Mouse (Mus musculus) testis, postnatal 14 days (tissue): ENCODE measurements at regions not wholly inside any gene's neighbourhood (a gene's known extent, or its start where the extent isn't known, plus 50 kb on each side); places are given as distances from the start of the nearest gene placed in this dataset.
"Not testable (repeated sequence)": the region's sequence is repeated elsewhere in the genome, so short reads cannot be mapped to it uniquely, and the experiment has no call there.

Experiments
- DNase-seq: peaks from one replicate; pipeline ENCODE4 v3.0.0; 2021; ENCODE audit warnings: low spot score

- DNase-seq: no peak
Measured at GRCm38 (mm10) chr10:7390239-7391091, 83.0 kb downstream of the Ulbp1 start.

DNA sequence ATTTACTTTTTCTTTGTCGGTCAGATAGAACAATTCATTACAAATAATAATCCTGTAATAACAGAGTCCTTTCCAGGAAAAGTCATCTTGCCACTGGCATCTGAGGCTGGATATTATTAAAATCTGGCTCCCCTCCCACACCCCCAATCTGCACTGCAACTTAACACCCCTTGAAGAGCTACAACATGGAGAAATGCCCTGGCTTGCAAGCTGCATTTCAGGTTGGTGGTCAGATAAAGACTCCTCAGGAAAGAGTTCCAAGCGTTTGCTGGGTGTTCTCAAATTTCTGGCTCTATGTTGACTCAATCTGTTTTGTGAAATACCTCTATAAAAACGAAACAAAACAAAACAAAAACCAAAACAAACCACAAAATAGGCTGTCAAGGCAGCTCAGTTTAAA is 114.6 kb downstream of the Ulbp1 start:
- not testable (repeated sequence) for DNase-seq

GRCm38 (mm10) chr10:7344290-7344689 is 129.1 kb downstream of the Ulbp1 start:
- DNase-seq: not testable (repeated sequence)

GRCm38 (mm10) chr10:7343736-7344135 is 129.7 kb downstream of the Ulbp1 start:
- not testable (repeated sequence) for DNase-seq

DNA sequence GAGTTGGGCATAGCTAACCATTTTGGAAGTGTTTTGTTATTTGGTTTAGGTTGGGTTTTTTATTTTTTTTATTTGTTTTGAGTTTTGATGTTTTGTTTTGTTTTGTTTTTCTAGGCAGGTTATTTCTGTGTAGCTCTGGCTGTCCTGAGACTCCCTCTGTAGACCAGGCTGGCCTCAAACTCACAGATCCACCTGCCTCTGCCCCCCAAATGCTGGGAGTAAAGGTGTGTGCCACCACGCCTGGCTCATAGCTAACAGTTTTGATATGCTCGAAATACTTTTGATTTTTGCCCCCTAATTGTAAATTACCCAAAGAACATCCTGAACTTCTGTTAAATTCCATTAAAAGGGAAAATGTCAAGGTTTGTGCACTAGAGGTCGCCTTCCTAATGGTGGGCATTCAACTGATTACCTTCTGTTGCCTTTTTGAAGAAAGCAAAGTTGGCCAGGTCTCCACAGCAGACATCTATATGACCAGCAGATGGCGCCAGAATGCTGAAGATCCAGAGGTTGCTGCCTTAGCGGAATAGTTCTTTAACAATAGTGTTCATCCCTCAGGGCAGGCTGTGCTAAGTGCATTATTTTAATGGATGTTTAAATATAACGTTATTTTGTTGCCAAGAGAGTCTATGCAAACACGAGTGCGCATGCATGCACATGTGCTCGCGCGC is 121.2 kb upstream of the Cnksr3 start:
- peak; percentile 43 for DNase-seq

GRCm38 (mm10) chr10:7328262-7328661 is 116.2 kb upstream of the Cnksr3 start:
- no peak for DNase-seq

DNA sequence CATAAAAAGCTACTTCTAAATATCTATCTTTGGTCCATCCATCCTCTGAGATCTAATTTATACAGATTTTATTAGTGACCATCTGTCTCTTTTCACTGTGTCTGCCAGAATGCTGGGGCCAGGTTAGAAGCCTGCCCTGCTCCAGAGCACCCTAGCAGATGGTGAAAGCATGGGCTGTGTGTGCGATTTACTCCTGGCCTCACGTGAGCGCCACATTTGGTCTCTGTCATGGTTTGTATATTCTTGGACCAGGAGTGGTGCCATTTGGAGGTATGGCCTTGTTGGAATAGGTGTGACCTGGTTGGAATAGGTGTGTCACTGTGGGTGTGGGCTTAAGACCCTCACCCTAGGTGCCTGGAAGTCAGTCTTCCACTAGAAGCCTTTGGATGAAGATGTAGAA is 115.0 kb upstream of the Cnksr3 start:
- DNase-seq: not testable (repeated sequence)

DNA sequence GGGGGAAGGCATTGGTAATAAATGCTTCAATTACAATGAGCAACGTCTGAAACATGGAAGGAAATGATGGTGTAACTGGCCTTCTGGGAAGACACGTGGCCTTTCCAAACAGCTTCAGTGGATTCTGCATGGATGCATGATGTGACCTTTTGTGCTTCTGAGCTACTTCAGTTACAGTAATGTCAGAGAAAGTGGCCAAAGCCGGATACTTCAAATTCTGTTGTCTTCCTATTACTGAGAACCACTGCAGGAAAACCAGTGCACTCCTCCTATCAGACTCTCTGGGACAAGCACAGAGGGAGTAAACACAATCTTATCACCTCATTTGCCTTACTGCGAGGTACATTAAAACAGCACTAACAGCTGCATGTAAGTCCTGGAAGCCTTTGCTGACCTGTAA is 113.0 kb upstream of the Cnksr3 start:
- no peak for DNase-seq

DNA sequence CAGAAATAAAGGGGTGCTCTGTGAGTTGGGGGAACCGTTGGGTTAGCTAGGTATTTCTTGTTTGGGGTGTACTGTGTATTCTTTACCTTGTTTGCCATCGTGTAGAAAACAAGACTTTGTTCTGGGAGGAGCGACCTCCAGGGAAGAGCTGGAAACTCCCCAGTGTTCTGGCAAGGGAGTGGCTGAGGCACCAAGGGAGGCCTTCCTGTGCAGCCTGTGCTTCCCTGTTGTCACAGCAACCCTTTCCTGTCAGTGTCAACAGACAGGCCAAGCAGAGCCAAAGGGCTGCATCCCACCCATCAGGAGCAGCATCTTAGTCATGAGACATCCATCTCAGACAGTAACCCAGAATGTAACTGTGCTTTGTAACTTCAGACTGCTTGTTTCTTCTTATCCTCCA is 111.2 kb upstream of the Cnksr3 start:
- DNase-seq: no peak

GRCm38 (mm10) chr10:7309927-7310326 is 97.9 kb upstream of the Cnksr3 start:
- DNase-seq: no peak

DNA sequence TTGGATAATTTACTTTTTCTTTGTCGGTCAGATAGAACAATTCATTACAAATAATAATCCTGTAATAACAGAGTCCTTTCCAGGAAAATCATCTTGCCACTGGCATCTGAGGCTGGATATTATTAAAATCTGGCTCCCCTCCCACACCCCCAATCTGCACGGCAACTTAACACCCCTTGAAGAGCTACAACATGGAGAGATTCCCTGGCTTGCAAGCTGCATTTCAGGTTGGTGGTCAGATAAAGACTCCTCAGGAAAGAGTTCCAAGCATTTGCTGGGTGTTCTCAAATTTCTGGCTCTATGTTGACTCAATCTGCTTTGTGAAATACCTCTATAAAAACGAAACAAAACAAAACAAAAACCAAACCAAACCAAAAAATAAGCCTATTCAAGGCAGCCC is 93.8 kb upstream of the Cnksr3 start:
- not testable (repeated sequence) for DNase-seq

DNA sequence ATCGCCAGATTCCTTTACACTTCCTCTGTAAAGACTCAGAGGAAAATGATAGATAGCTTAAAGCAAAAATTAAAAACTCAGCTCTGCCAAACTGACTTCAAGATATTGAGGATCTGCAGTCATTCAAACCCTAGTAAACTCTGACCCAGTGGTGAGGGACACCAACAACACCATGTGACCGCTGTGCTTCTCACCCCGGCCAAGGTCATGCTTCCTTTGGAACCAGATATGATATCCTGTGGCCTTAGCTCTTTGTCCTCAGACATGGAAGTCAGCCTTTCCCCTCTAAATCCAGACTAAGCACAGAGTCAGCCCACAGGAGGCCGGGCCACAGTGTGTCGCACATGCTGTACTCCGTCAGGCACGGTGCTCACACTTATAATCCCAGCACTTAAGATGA is 86.3 kb upstream of the Cnksr3 start:
- DNase-seq: no peak

DNA sequence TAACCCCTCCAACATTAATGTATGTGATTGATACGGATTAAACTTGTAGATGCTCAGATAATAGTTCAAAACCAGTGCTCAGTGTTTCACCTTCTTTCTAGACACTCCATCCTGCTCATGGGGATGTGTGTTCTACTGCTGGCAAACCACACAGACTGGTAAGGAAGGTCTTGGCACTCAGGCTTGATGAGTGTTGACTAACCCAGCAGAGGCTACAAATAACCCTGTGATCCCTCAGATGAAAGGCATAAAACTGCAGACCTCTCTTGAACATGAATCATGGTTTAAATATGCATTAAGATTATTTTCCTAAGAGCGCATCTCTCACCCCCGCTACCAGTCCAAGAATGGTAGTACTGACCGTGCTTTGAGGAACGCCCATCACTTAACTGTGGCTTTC is 83.9 kb upstream of the Cnksr3 start:
- no peak for DNase-seq

DNA sequence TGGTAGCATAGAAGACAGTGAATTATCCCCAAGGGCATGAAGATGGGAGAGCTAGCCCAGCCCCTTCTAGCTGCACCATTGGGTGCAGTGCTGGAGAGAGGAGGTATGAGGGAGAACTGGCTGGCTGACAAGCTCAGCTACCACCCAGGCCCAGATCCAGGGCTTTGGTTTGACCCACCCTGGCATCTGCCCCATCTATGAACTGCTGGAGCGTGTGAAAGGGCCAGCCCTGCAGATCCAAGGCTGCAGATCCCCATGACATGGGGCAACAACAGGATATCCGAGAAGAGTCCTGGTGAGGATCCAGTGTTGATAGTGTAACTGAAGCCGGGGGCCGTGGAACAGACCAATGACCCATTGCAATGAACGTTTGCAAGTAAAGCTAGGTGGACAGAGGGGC is 81.2 kb upstream of the Cnksr3 start:
- DNase-seq: no peak

DNA sequence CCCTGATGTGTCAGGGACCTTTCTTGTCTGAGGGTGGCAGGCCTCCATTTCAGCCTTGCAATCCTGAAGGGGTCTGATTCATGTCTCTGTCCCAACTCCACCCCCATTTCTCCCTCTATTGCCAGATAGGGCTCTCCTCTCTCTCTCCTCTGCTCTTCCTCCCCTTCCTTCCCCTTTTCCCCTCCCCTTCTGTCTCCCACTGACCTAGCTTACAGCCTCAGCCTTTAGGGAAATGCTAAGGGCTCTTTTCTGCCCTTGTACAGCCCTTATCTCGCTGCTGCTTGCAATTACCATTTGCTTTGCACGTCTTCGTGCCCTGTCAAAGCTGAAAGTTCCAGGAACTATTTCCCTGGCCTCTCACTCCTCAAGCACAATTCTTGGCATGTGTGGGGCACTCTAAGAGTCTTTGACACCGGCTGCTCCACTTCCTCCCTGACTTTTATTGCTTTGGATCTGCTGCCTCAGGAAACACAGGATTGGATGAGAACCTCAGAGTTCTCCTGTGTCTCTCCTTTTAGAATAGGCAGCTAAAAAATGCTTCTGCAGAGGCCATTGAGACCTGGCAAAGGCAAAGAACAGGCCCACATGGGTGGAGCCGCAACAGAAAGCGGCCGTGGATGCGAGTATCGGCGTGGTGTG is 77.9 kb upstream of the Cnksr3 start:
- no peak for DNase-seq

GRCm38 (mm10) chr10:7285112-7285905 is 73.3 kb upstream of the Cnksr3 start:
- DNase-seq: no peak

- DNase-seq: no peak
Measured at GRCm38 (mm10) chr10:7280429-7280828, 68.4 kb upstream of the Cnksr3 start.

DNA sequence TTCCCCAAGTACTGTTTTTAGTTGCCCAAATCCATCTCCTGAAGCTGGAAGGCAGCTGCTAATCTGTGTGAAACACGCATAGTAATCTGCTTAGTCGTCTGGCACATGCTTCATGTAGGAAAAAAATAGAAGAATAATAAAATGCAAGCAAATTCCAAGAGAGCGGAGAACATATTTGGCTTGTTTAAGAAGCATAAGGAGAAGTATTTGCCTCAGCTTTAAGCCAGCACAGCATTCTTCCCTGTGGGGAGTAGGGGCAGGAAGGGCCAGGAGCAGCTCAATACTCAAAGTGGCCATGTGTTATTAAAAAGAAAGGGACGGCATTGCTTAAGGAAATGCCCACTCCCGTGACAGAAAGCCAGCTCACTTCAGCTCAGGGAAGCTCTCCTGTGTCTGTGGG is 66.8 kb upstream of the Cnksr3 start:
- no peak for DNase-seq

DNA sequence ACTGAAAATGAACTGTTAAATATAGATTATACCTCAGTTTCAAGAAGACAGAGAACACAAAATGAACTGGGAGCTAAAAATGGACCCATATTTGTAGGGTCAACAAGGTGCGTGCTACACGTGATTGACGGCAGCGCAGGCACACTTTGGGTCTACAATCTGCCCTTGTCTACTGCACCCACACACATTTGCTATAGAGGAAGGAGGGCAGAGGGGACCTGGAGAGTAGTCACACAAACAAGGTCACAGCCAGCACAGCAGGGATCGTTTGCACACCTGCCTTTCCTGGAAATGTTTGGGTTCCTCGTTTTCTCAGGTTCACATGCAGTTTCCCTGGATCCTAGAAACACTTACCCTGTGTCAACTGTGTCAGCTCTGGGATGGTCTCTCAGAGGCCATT is 63.3 kb upstream of the Cnksr3 start:
- no peak for DNase-seq

GRCm38 (mm10) chr10:7274422-7274821 is 62.4 kb upstream of the Cnksr3 start:
- no peak for DNase-seq

DNA sequence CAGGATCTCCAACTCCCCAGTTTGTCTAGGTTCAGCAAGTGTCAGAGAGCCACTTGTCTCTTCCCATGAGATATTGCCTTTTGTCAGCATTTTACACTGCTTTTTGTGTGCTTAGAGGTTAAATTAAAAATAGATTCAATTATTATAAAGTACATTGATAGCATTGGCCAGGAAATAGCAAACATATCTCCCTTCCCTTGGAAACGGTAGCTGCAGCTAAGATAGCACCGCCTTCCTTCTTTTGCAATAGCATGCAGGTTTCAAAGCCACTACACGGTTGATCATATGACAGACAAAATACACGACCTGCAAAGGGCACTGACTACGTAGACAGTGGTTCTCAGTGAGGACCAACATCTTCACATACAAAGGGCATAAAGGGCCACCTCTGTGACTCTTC is 59.1 kb upstream of the Cnksr3 start:
- DNase-seq: no peak

- DNase-seq: no peak
Measured at GRCm38 (mm10) chr10:7268386-7269033, 56.5 kb upstream of the Cnksr3 start.
